Mouse (Mus musculus): ENCODE measurements around the gene Zbtb7b. TPM values are rescaled to one million over a fixed set of nuclear protein-coding genes. Genes with fewer than 3 reads are reported as not detected.

Zbtb7b gene
- total and polyA plus RNA-seq, 2 experiments from 2014 or later = 0.73 to 3.7 TPM

- under 1% methylated on average over 38 of the region's 38 CpGs for WGBS
- H3K4me3 ChIP-seq (ENCODE audit: low read length) = peak overlapping the region; percentile 69
- DNase-seq (ENCODE audit: low spot score) (peak; percentile 36), ATAC-seq (peak; percentile 45)
- TF ChIP-seq CTCF (IDR thresholded peaks at IDR 0.05; ENCODE audit: low read depth) = no peak
- H3K36me3 ChIP-seq (ENCODE audit: insufficient read depth, low read length) = 0 out of 2 replicates have a peak, but pooled peaks cover 4% of the 10 kb centered on the region
- H3K9me3 ChIP-seq (ENCODE audit: low read length) = no peaks in the 10 kb centered on the region
- no peaks in the 10 kb centered on the region for H3K27me3 ChIP-seq (ENCODE audit: insufficient read depth, low read length)
- 0 out of 2 replicates have a peak, but pooled peaks cover 7% of the 10 kb centered on the region for H3K4me1 ChIP-seq (ENCODE audit: insufficient read depth, low read length)
- peak overlapping the region; percentile 74 for H3K9ac ChIP-seq (replicated peaks; ENCODE audit: low read length)
- H3K27ac ChIP-seq = peak overlapping the region; percentile 86
- H3K4me2 ChIP-seq (ENCODE audit: low read depth, low read length) = peak overlapping the region; percentile 96
Observed at GRCm38 (mm10) chr3:89348911-89349868, 45.4 kb downstream of the Zbtb7b start.

- Histone ChIP-seq H3K27me3 (ENCODE audit: insufficient read depth, low read length) (no peaks in the 10 kb centered on the region), H3K36me3 (ENCODE audit: insufficient read depth, low read length) (peaks cover 4% of the 10 kb centered on the region; the same call in 1 of the 2 replicates), H3K4me2 (ENCODE audit: low read depth, low read length) (no peak overlapping the region), H3K27ac (no peak overlapping the region), H3K4me3 (ENCODE audit: low read length) (no peak overlapping the region), H3K9ac (replicated peaks; ENCODE audit: low read length) (no peak overlapping the region), H3K9me3 (ENCODE audit: low read length) (no peaks in the 10 kb centered on the region), H3K4me1 (ENCODE audit: insufficient read depth, low read length) (0 out of 2 replicates have a peak, but pooled peaks cover 7% of the 10 kb centered on the region)
- ATAC-seq = no peak
- WGBS = 81% methylated on average over 1 of the region's 1 CpGs
- no peak for DNase-seq (ENCODE audit: low spot score)
- no peak for TF ChIP-seq CTCF (IDR thresholded peaks at IDR 0.05; ENCODE audit: low read depth)
Observed at GRCm38 (mm10) chr3:89347916-89348315, 46.7 kb downstream of the Zbtb7b start.

- Histone ChIP-seq H3K4me2 (ENCODE audit: low read depth, low read length) (no peak overlapping the region), H3K27me3 (ENCODE audit: insufficient read depth, low read length) (no peaks in the 10 kb centered on the region), H3K4me3 (ENCODE audit: low read length) (no peak overlapping the region), H3K9ac (replicated peaks; ENCODE audit: low read length) (no peak overlapping the region), H3K9me3 (ENCODE audit: low read length) (no peaks in the 10 kb centered on the region), H3K36me3 (ENCODE audit: insufficient read depth, low read length) (peaks cover 4% of the 10 kb centered on the region; the same call in 1 of the 2 replicates), H3K4me1 (ENCODE audit: insufficient read depth, low read length) (0 out of 2 replicates have a peak, but pooled peaks cover 7% of the 10 kb centered on the region), H3K27ac (no peak overlapping the region)
- 82% methylated on average over 10 of the region's 10 CpGs for WGBS
- DNase-seq (ENCODE audit: low spot score) (no peak), ATAC-seq (no peak)
- no peak for TF ChIP-seq CTCF (IDR thresholded peaks at IDR 0.05; ENCODE audit: low read depth)
Observed at GRCm38 (mm10) chr3:89346815-89347540, 47.6 kb downstream of the Zbtb7b start.

- no peak for TF ChIP-seq CTCF (IDR thresholded peaks at IDR 0.05; ENCODE audit: low read depth)
- DNase-seq (ENCODE audit: low spot score) = no peak
- 69% methylated on average over 7 of the region's 7 CpGs for WGBS
- Histone ChIP-seq H3K4me1 (ENCODE audit: insufficient read depth, low read length) (0 out of 2 replicates have a peak, but pooled peaks cover 5% of the 10 kb centered on the region), H3K4me3 (ENCODE audit: low read length) (no peak overlapping the region), H3K27me3 (ENCODE audit: insufficient read depth, low read length) (no peaks in the 10 kb centered on the region), H3K27ac (no peak overlapping the region), H3K9ac (replicated peaks; ENCODE audit: low read length) (no peak overlapping the region), H3K4me2 (ENCODE audit: low read depth, low read length) (no peak overlapping the region), H3K9me3 (ENCODE audit: low read length) (no peaks in the 10 kb centered on the region), H3K36me3 (ENCODE audit: insufficient read depth, low read length) (peaks cover 4% of the 10 kb centered on the region; the same call in 1 of the 2 replicates)
- ATAC-seq = no peak
Observed at GRCm38 (mm10) chr3:89343279-89343678, 51.3 kb downstream of the Zbtb7b start.

- Histone ChIP-seq H3K36me3 (ENCODE audit: insufficient read depth, low read length) (peaks cover 4% of the 10 kb centered on the region; the same call in 1 of the 2 replicates), H3K27ac (no peak overlapping the region), H3K27me3 (ENCODE audit: insufficient read depth, low read length) (no peaks in the 10 kb centered on the region), H3K9ac (replicated peaks; ENCODE audit: low read length) (no peak overlapping the region), H3K4me3 (ENCODE audit: low read length) (no peak overlapping the region), H3K4me1 (ENCODE audit: insufficient read depth, low read length) (0 out of 2 replicates have a peak, but pooled peaks cover 9% of the 10 kb centered on the region), H3K9me3 (ENCODE audit: low read length) (no peaks in the 10 kb centered on the region), H3K4me2 (ENCODE audit: low read depth, low read length) (no peak overlapping the region)
- no peak for DNase-seq (ENCODE audit: low spot score)
- no peak for TF ChIP-seq CTCF (IDR thresholded peaks at IDR 0.05; ENCODE audit: low read depth)
- 42% methylated on average over 4 of the region's 4 CpGs for WGBS
- no peak for ATAC-seq
Observed at GRCm38 (mm10) chr3:89341794-89342193, 52.8 kb downstream of the Zbtb7b start.

- Histone ChIP-seq H3K4me1 (ENCODE audit: insufficient read depth, low read length) (0 out of 2 replicates have a peak, but pooled peaks cover 9% of the 10 kb centered on the region), H3K4me3 (ENCODE audit: low read length) (peak overlapping the region; percentile 27; the same call in 1 of the 2 replicates), H3K27ac (no peak overlapping the region), H3K36me3 (ENCODE audit: insufficient read depth, low read length) (peaks cover 3% of the 10 kb centered on the region; the same call in 1 of the 2 replicates), H3K9ac (replicated peaks; ENCODE audit: low read length) (peak overlapping the region; percentile 33; the same call in 1 of the 2 replicates), H3K27me3 (ENCODE audit: insufficient read depth, low read length) (no peaks in the 10 kb centered on the region), H3K9me3 (ENCODE audit: low read length) (no peaks in the 10 kb centered on the region), H3K4me2 (ENCODE audit: low read depth, low read length) (peak overlapping the region; percentile 57)
- WGBS = 8% methylated on average over 11 of the region's 11 CpGs
- ATAC-seq = peak; percentile 53
- peak; percentile 90 for DNase-seq (ENCODE audit: low spot score)
- TF ChIP-seq CTCF (IDR thresholded peaks at IDR 0.05; ENCODE audit: low read depth) = peak; percentile 99
Observed at GRCm38 (mm10) chr3:89340465-89340864, 54.1 kb downstream of the Zbtb7b start.
